Mouse (Mus musculus) urinary bladder, postnatal 10 days (tissue): ENCODE data around the gene Slc6a3.
A peak's percentile ranks its signal among the peaks of the same experiment; 100 is the strongest.

ENCODE experiments used
- DNase-seq: peaks from one replicate; pipeline ENCODE4 v3.0.0; 2022; ENCODE audit warnings: low spot score

Gene Slc6a3

DNA sequence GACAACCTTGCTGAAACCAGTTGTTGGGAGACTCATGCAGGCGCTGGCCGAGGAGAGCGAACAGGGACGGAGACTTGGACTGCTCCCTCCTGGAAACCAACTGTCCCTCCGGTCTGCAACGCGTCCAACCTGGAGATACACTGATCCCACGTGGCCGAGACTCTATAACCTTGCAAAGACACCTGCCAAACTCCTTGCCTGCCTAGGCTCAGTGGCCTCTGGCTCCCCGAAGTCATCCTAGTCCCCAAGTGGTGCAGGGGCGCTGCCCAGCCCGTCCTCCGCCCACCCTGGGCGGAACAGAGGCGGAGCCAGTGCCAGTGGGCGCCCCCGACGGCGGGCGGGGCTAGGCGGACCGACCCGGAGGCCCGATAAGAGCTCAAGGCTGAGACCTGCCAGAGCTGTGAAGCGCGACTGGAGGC, at the start of gene Slc6a3:
Gene Slc6a3, plus strand, starts transcription at position 345 of the 419 bp plus-strand sequence.
- DNase-seq = no peak

DNA sequence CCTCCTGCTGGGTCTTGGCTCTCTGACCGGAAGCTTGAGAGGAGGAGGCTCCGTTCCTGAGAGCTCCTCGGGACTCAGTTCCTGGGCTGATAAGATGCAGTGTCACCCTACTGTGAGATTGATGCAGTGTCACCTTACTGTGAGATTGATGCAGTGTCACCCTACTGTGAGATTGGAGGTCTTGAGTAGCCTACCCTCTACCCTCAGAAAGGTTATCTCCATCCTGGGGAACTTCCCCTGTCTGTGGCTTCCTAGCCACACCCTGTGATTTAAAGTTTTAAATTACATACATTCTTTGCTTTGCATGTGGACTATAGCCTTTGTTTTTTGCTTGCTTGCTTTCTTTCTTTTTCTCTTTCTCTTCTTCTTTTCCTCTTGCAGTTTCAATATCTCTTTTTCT, 48.4 kb upstream of the Slc6a3 start:
- no peak for DNase-seq

DNA sequence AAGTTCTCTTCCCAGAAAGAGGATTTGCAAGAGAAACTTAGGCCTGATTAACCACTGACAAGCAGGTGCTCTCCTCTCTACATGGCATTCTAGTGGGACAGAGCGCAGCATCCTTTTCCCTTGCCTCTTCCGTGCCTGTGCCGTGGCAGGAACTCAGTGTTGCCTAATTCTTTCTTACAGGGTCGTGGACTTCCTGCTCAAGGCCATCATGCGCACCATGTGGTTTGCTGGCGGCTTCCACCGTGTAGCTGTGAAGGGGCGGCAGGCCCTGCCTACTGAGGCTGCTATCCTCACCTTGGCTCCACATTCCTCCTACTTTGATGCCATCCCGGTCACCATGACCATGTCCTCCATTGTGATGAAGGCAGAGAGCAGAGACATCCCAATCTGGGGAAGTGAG, 47.8 kb upstream of the Slc6a3 start:
- no peak for DNase-seq

DNA sequence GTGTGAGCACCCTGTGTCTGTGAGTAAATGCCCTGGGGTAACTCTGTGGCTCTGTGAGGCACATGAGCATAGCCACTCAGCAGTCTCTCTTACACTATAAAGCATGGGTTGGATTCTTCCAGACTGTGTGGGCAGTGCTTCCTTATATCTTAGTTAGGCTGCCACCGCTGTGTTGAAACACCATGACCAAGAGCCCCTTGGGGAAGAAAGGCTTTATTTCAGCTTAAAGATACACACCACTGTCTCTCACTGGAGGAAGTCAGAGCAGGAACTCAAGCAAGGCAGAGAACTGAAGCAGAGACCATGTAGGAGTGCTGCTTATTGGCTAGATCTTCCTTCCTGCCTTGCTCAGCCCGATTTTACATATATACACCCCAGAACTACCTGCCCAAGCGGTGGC, 46.6 kb upstream of the Slc6a3 start:
- no peak for DNase-seq

DNA sequence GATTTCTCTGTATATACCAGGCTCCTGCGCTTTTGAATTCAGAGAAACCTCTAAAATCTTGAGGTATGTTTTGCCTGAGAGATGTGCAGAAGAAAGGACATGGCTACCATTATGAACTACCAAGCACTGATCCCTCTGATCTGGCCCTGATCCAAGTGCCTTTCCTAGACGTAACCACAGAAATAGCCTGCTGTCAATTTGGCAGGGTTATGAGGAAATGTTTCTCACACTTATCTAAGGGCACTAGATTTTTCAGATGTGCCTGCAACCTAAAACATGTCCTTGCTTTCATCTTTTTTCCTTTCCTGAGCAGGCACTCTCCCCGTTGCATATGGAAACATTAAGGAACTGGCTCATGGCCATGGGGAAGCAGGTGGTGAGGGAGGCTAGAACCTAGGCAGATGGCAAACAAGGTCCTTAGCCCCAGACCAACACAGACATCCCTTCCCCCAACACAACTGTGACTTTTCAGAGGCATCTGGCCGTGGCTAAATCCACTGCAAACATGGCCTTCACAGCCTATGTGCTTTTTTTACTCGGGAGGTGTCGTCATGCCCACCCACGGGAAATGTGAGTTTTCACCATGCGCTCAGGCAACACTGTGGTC, 45.9 kb upstream of the Slc6a3 start:
- no peak for DNase-seq

DNA sequence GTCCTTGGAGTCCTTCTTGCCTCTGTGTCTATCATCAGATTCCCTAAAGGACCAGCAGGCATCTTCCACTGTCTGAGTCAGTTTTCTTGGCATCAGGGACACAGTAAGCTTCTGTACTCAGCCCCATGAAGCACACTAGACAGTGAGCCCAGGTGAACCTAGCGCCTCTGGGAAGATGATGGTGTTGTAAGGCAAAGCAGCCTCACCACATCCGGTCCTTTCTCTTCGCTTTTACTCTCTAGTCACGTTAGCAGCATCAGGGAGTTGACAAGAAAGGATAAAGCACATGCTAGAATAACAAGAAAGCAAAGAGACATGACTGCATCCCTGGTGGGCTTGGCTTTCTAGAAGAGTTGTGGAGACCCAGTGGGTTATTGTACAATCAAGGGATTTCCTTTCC, 43.4 kb upstream of the Slc6a3 start:
- DNase-seq = no peak

DNA sequence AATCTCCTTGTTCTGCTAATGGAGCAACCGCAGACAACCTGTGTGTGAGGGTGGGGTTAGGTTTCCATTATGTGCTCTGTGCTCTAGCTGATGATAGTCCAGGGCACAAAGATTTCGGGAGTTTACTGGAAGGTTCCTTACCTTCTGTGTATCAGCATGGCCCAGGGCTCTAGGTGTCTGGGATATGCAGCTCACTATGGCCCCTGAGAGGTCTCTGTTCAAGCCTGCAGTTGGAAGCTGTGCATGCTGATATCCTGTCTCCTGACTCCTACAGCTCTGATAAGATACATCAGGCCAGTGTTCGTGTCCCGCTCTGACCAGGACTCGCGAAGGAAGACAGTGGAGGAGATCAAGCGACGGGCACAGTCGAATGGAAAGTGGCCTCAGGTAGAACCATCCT, 42.0 kb upstream of the Slc6a3 start:
- DNase-seq = no peak

DNA sequence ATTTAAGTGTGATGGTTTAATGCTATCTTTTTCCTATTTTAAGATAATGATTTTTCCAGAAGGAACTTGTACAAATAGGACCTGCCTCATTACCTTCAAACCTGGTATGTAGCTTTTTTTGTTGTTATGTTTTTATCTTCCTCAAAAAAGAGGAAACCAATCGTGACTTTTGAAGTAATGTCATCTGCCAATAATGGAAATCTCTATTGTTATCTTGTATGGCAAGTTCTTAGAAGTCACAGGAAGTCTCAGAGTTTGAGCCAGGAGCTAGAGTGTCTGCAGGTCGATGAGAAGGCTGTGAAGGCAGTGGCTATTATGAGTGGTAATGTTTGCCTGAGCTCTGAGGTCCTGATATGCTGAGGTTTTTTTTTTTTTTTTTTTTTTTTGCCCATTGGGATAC, 40.4 kb upstream of the Slc6a3 start:
- no peak for DNase-seq

DNA sequence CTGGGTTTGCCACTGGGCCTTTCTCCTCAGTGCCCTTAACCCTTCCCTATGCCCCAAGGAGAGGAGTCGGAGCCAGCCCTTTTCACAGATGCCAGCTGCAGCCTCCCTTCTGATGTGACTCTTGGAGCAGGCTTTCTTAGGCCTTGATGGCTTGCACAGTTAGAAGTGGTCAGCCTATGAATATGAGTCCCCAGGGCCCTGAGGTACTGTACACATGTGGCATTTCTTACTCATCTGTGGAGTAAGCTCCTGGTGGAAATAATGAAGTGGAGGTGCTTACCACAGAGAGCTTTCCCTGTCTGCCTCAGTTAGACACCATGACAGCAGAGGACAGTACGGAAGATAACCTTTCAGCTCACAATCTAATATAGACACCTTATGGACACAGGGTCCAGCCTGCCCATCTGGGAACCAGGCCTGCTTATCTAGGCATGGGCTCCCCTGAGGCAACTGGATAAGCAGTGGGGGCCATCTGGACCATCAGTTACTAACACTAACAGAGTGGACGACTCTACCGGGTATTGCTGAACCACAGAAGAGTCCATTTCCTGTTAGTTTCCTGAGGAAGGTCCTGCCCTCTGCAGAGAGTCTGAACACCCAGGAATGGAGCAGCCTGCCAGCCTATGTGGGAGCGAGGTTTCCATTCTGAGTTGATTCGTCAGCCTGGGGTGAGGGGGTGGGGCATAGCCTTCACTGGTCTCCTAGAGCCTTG, 36.5 kb upstream of the Slc6a3 start:
- no peak for DNase-seq

DNA sequence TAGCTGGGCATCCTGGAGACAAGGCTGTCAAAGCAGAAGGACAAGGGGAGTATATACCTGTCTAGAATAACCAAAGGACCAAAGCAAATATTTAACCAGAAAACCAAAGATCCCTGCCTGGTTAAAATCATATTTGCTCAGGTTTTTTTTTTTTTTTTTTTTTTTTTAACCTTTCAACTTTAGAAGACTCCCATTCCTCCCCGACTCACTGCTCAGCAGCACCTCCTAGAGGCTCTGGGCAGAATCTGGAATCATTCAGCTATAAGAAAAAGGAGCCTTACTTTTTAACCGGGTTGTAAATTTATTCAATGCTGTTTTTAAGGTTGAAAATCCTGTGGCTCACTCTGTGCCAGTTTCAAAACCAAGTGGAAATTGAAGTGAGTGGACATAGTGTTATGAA, 33.8 kb upstream of the Slc6a3 start:
- no peak for DNase-seq

DNA sequence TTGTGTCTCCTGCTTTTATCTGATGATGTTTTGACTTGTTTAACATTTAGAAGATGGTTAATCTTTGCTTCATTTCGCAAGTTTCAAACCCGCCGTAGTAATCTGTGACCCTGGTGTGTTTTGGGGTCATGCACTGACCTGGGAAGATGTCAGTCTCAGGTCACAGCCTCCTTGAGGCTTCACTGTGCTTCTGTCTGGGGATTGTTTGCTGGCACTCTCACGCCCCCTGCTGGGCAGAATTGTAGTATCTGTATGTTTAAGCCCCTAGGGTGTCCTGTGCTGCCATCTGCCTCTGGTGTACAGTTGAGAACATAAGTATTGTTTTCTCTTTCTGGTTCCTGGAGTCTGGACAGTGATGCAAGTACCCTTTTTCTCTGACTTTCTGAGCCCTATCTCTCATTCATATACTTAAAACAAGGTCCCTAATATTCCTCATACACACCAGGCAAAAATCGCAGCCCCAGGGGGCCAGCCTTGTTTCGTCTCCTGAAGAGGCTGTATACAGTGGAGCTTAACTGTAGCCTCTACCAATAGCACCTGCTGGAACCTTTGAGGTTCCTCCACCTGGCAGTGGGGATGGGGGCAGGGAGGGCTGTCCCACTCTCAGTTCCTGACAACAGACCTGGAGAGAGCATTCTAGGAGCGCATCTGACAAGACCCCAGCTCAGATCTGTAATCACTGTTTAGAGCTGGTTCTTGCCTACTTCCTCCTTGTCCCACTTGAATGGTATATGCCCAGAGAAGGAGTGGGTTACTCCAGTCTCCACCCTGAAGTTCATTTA, 30.7 kb upstream of the Slc6a3 start:
- DNase-seq = no peak

DNA sequence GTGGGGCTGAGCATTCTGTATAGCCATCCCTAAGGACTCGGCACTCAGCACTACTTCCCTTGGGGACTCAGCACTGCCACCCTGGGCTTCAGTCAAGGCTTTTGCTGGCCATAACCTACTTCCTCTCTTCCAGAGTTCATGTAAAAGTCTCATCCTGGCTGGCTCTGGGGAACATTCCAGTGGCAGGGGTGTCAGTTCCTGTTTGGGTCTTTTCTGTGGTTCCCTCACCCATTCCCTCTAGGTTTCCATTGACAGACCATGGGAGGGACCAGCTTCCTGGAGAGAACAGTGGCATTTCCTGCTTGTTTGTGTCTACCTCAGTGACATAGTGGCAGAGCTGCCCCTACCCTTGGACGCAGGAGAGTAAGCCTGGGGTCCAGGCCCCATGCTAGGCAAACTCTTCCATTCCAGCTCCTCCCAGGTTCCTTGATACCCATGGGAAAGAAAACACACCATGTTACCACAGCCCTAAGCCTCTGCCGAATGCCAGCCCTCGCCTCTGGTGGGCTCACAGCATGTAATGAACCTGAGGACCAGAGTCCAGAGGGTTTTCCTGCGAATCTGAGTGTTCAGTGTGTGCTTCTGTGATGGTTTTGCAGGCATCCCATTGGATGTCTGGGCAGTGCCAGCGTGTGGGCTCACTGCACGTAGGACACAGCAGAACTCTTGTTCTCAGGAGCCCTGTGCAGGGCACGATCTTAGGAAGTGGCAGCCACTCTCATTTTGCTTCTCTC, 27.6 kb upstream of the Slc6a3 start:
- DNase-seq = no peak

DNA sequence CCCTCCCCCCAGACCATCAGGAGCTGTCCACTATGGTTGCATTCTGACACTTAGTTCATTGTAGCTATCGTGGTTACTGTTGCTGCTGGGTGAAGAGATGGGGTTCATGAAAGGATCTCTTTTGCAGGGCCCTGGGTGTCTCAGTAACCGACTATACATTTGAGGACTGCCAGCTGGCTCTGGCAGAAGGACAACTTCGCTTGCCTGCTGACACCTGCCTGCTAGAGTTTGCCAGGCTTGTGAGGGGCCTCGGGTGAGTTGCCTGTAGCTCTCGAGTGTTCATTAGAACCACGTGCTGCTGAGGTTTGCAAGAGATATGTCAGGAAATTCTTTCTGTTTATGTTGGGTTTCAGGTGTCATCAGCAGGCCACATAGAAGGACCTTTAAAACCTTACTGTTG, 26.7 kb upstream of the Slc6a3 start:
- DNase-seq = no peak

DNA sequence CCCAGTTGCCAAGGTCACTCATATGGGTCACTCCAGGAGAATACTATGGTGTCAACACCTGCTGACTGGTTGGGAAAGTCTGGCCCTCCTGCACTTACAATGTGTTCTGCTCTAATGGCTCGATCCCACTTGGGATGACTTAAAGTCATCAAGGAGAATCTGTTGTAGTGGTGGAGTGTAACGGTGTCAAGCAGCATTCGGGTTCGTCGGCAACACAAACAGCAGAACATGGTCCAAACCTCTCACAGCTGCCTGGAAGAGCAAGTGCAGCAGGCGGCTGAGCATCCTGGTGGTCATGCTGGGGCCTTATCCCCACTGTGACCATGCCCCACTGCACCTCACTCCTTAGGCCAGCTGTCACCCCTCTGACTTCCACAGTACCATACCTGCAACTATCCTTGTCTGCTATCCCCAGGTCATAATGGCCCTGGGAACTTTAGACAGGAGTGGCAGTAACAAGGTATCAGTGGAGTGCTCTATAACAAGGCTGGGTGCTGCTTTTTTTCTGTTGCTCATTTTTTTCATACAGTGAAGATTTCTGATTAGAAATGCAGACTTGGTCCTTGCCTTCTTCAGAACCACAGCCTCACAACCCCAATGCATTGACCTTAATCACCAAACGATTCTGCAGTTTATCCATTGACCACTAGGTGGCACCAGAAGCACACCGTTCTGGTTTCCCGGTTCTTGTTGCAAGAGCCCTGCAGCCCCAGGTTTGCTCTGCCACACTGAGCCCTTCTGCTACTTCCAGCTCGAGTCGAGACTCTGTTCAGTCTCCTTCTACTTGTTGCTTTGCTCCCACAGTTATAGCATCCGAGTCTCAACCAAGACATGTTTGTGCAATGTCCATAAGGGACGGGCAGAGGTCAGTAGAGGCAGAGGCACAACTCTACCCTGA, 23.5 kb upstream of the Slc6a3 start:
- peak; percentile 37 for DNase-seq

DNA sequence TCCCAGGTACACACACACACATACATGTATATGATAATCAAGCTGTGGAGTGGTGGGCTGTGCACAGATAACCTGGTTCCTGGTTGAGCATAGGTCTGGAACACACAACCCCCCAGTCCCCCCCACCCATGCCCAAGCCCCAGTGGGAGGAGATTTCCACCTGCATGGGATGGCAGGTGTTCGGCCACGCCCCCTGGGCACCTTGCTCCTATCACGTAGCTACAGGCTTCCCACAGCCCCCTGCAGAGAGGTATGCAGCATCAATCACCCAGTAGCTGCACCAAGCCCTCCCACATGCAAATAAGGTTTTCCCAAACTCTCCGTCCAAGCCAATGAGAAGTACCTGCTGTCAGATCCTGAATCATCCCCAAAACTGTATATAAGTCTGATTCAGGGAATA, 19.7 kb upstream of the Slc6a3 start:
- DNase-seq = no peak

DNA sequence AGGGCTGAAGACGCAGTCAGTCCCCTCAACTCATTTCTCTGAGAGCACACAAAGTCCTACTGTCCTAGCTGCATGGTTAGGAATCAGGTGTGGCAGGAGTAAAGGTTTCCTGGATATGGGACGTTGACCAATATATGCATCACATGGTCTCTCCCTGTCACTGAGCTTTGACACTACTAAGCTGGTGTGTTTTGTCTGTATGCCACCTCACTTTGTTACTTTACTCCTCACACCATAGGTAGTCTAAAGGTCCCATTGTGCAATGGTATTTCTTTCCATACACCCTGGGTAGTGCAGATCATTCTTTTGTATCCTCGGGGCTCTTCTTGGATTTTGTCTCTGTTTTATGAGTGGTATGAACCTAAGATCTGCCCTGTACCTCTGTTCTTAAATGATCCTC, 2.8 kb upstream of the Slc6a3 start:
- no peak for DNase-seq

DNA sequence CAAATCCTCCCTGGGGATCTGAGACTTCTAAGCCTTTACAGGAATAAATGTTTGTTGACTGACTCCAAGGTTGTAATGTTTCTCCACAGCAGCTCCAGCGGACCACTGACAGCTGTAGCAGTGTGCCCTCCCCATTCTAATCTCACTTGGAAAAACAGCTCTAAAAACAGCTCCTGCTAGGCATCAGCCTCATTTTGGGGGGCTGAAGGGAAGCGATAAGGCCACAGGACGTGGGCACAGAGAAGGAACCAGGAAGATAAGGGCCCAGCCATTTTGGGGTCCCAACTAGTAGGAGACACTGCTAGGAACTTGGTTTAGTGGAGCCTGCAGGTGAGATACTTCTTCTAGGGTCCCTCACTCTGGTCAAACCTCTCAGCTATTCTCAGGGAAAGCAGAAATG, 1.3 kb upstream of the Slc6a3 start:
- DNase-seq = no peak

DNA sequence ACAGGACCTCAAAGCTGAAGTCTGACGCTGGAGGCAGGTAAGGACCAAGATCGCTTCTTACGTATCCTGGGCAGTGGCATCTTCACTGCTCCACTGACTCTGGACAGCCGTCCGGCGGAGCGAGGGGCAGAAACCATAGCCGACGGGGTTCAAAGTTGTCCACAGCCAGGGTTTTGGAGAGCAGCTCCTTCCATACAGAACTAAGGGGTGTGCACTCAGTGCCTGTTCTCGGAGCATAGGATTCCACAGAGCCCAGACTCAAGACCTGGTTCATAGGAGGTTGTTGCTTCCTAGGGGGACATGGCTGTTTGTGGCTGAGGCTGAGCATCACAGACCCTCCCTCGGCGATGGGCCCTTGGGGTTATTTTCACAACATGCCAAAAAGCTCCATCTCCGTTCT, 277 bp downstream of the Slc6a3 start:
- DNase-seq = no peak

DNA sequence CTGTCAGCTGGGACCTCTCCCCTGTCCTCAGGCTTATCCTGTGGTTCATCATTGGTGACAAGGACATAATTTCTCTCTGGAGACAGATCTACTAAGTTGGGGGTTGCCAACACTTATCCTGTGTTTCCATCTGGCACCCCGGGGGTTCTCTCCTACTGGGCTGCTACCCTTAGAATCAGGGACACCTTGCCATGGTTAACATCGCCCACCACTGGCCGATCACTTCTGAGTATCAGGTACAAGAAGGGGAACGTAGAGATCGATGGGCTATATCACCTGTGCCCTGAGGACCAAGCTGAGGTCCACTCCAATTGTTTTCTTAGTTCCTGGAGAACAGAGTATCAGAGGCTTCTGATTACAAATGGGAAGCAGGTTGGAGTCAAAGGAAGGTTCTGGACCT, 27.7 kb downstream of the Slc6a3 start:
- no peak for DNase-seq

DNA sequence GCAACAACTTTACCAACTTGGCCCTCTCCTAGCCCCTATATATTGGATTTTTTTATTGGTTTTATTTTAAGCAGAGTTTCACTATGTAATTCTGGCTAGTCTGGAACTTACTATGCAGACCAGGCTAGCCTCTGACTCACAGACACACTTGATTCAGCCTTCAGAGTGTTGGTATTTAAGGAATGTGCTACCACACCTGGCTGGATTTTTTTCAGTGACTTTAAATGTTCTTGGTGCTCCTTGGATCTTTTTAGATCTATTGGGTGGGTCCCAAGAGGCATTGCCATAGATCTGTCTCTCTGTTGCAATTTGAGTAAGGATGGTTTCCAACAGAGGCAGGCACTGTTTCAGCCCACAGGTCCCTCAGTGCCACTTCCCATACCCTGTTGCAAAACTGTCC, 38.5 kb downstream of the Slc6a3 start:
- DNase-seq = no peak

DNA sequence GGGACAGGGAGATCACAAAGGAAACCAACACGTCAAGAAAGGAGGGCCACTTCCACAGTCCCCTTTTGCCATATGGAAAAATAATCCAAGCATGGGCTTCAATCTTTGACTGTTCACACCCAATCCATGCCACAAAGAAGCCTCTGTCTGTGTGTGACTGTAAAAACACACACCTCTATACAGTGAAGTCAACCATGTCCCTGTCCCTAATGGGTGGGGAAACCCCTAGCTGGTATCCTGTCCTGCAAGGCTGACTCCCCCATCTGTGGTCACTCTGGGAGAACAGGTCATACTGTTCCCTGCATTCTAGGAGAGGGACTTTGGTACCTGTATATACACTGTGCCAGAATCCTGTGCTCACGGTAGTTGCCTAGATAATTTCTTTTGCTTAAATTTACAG, 40.7 kb downstream of the Slc6a3 start:
- DNase-seq = no peak

DNA sequence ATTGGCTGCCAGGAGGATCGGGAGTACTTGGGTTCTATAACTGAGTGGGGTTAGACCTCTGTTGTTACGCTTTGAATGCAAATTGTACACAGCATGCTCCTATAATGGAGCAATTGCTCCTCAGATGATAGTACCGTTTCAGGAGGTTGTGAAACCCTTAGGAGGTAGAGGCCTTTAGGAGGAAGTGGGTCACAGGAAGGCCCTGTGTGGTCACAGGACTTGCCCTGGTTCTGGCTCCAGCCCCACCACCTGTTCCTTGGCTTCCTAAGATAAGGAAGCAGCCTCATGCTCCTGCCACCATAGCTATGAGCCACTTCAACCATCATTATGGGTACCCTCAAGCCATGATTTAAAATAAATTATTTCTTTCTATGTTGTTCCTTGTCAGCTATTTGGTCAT, 54.9 kb downstream of the Slc6a3 start:
- DNase-seq = no peak
